8 mouse cellular contexts compared by ENCODE assay signal in the genomic region with DNA sequence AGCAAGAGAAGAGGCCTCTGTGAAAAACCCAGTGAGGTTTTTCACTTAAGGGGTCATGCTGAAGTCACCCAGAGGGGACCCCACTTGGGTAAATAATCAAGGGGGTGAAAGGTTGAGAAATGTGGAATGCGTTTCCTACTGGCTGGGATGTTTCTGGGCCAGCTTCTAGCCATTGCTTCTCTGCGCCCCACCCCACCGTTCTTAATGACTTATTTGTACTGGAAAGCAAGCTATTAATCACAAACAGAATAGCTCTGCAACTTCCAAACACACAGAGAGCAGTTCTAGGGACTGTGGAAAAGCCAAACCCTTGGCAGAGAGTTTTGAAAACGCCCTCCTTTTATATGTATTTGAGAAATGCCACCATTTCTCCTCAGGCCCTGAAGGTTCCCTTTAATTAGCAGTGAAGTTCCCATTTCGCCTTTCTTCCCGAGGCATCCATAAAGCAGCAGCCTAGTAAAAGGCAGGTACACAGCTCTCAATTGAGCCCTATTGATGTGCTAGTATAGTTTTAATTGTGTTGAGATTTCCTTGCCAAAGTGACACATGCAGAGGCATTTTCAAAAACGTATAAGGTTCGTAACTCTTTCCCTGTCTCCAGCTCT.
A peak's percentile ranks its signal among the peaks of the same experiment; 100 is the strongest.
DNase-seq lines count a peak whose midpoint lies in the region; ATAC-seq and TF ChIP-seq lines count a peak whose summit lies in the region.

No protein-coding gene starts in this region.

- no peak for TF ChIP-seq CTCF in hindbrain, postnatal 0 days (IDR thresholded peaks at IDR 0.05; ENCODE audit: low read depth)
- no peak for TF ChIP-seq CTCF in midbrain, postnatal 0 days (IDR thresholded peaks at IDR 0.05)

- no peak overlapping the region for H3K4me2 ChIP-seq in hindbrain, postnatal 0 days (ENCODE audit: low read depth, low read length)
- H3K4me2 ChIP-seq in hindbrain, embryonic 12.5 days (replicated peaks) = no peak overlapping the region
- H3K4me2 ChIP-seq in midbrain, postnatal 0 days (ENCODE audit: low read depth, low read length, poor library complexity, severe bottlenecking) = no peak overlapping the region

- no peak overlapping the region for H3K9ac ChIP-seq in hindbrain, postnatal 0 days (replicated peaks; ENCODE audit: low read length)
- H3K9ac ChIP-seq in hindbrain, embryonic 12.5 days = no peak overlapping the region
- H3K9ac ChIP-seq in midbrain, postnatal 0 days (replicated peaks; ENCODE audit: low read length, poor library complexity, severe bottlenecking) = no peak overlapping the region

- H3K4me3 ChIP-seq in hindbrain, embryonic 10.5 days = no peak overlapping the region
- H3K4me3 ChIP-seq in hindbrain, postnatal 0 days (ENCODE audit: low read length) = no peak overlapping the region
- H3K4me3 ChIP-seq in hindbrain, embryonic 12.5 days = no peak overlapping the region
- no peak overlapping the region for H3K4me3 ChIP-seq in midbrain, postnatal 0 days (ENCODE audit: low read depth, low read length)

- ATAC-seq in hindbrain, postnatal 0 days = no peak
- no peak for ATAC-seq in hindbrain, embryonic 12.5 days (ENCODE audit: low FRiP score)
- ATAC-seq in midbrain, postnatal 0 days (ENCODE audit: low FRiP score) = no peak

- 74% methylated on average over 8 of the region's 8 CpGs for WGBS in hindbrain, embryonic 10.5 days
- 57% methylated on average over 8 of the region's 8 CpGs for WGBS in hindbrain, postnatal 0 days
- 51% methylated on average over 8 of the region's 8 CpGs for WGBS in hindbrain, embryonic 12.5 days
- 66% methylated on average over 8 of the region's 8 CpGs for WGBS in midbrain, postnatal 0 days

- peaks cover 18% of the 10 kb centered on the region; the same call in 1 of the 2 replicates for H3K9me3 ChIP-seq in hindbrain, embryonic 10.5 days
- no peaks in the 10 kb centered on the region for H3K9me3 ChIP-seq in hindbrain, postnatal 0 days (ENCODE audit: low read length)
- 0 out of 2 replicates have a peak, but pooled peaks cover 5% of the 10 kb centered on the region for H3K9me3 ChIP-seq in hindbrain, embryonic 12.5 days (replicated peaks)
- H3K9me3 ChIP-seq in midbrain, postnatal 0 days (ENCODE audit: low read length) = no peaks in the 10 kb centered on the region

- intact Hi-C loops in heart, postnatal 10 days (cut with DNase I) = no loop called here

- H3K27ac ChIP-seq in hindbrain, embryonic 10.5 days = 0 out of 2 replicates have a peak overlapping the region, but pooled peaks have one; percentile 2
- H3K27ac ChIP-seq in hindbrain, postnatal 0 days = no peak overlapping the region
- peak overlapping the region; percentile 42; the same call in 1 of the 2 replicates for H3K27ac ChIP-seq in hindbrain, embryonic 12.5 days
- peak overlapping the region; percentile 3; the same call in 1 of the 2 replicates for H3K27ac ChIP-seq in midbrain, postnatal 0 days (ENCODE audit: low read depth, low read length)

- H3K36me3 ChIP-seq in hindbrain, embryonic 10.5 days = no peaks in the 10 kb centered on the region
- no peaks in the 10 kb centered on the region for H3K36me3 ChIP-seq in hindbrain, postnatal 0 days (ENCODE audit: insufficient read depth, low read length)
- H3K36me3 ChIP-seq in hindbrain, embryonic 12.5 days = no peaks in the 10 kb centered on the region
- H3K36me3 ChIP-seq in midbrain, postnatal 0 days (ENCODE audit: insufficient read depth, low read length) = no peaks in the 10 kb centered on the region

- DNase-seq in hindbrain, embryonic 10.5 days (ENCODE audit: low spot score) = no peak
- no peak for DNase-seq in hindbrain, postnatal 0 days (ENCODE audit: low spot score)
- DNase-seq in kidney, postnatal 14 days = peak; percentile 44
- DNase-seq in midbrain, postnatal 0 days (ENCODE audit: low spot score) = peak; percentile 10
- DNase-seq in layer of hippocampus, postnatal 10 days (ENCODE audit: low spot score in 2 of 2) = no peak
- DNase-seq in heart, postnatal 10 days = no peak
- no peak for DNase-seq in B cell, adult 2 months

- no peaks in the 10 kb centered on the region for H3K27me3 ChIP-seq in hindbrain, embryonic 10.5 days (ENCODE audit: insufficient read depth, poor library complexity, severe bottlenecking)
- no peaks in the 10 kb centered on the region for H3K27me3 ChIP-seq in hindbrain, postnatal 0 days (ENCODE audit: insufficient read depth, low read length)
- H3K27me3 ChIP-seq in hindbrain, embryonic 12.5 days = no peaks in the 10 kb centered on the region
- no peaks in the 10 kb centered on the region for H3K27me3 ChIP-seq in midbrain, postnatal 0 days (ENCODE audit: insufficient read depth, low read length)

- peaks cover 28% of the 10 kb centered on the region for H3K4me1 ChIP-seq in hindbrain, embryonic 10.5 days (replicated peaks)
- H3K4me1 ChIP-seq in hindbrain, postnatal 0 days (ENCODE audit: insufficient read depth, low read length) = no peaks in the 10 kb centered on the region
- H3K4me1 ChIP-seq in hindbrain, embryonic 12.5 days = peaks cover 30% of the 10 kb centered on the region
- H3K4me1 ChIP-seq in midbrain, postnatal 0 days (ENCODE audit: insufficient read depth, low read length) = no peaks in the 10 kb centered on the region

Comparison
In these comparisons a context has a peak if more than half of its experiments do, and no peak if none do; other contexts are left out.
1. DNase-seq: peak in kidney, postnatal 14 days (single experiment) and midbrain, postnatal 0 days (single experiment); none in hindbrain, embryonic 10.5 days (single experiment), hindbrain, postnatal 0 days (single experiment), layer of hippocampus, postnatal 10 days (0 of 2), heart, postnatal 10 days (0 of 2) and B cell, adult 2 months (0 of 2).